Mouse (Mus musculus): Measurements from ENCODE around the gene Ldlrad3. TPM values are rescaled to one million over a fixed set of nuclear protein-coding genes. Genes with fewer than 3 reads are reported as not detected.

Ldlrad3 gene
- polyA plus RNA-seq, 1 experiment from 2014 or later: 14.6 TPM

- no peaks in the 10 kb centered on the region for H3K36me3 ChIP-seq (ENCODE audit: insufficient read depth, low read length)
- H3K27ac ChIP-seq (ENCODE audit: low read length): no peak overlapping the region
- WGBS: 39% methylated on average over 15 of the region's 15 CpGs
- H3K27me3 ChIP-seq (replicated peaks; ENCODE audit: insufficient read depth, low read length): no peaks in the 10 kb centered on the region
- no peak overlapping the region for H3K4me3 ChIP-seq (ENCODE audit: low read depth, low read length)
- TF ChIP-seq EP300 (IDR thresholded peaks at IDR 0.05): no peak
- no peak for TF ChIP-seq CTCF (IDR thresholded peaks at IDR 0.05)
- ATAC-seq (no peak), DNase-seq (ENCODE audit: low spot score) (peak; percentile 26)
- no peak overlapping the region for H3K4me2 ChIP-seq (replicated peaks; ENCODE audit: low read depth, low read length)
- H3K9ac ChIP-seq (replicated peaks; ENCODE audit: low read depth): no peak overlapping the region
- H3K4me1 ChIP-seq (ENCODE audit: insufficient read depth, low read depth, low read length): peaks cover 17% of the 10 kb centered on the region
- no peaks in the 10 kb centered on the region for H3K9me3 ChIP-seq (ENCODE audit: low read length)
These were observed 67.2 kb downstream of the Ldlrad3 start for GRCm38 (mm10) chr2:102118988-102119460.

GRCm38 (mm10) chr2:102117402-102117760, 68.8 kb downstream of the Ldlrad3 start:
- no peaks in the 10 kb centered on the region for H3K27me3 ChIP-seq (replicated peaks; ENCODE audit: insufficient read depth, low read length)
- 37% methylated on average over 6 of the region's 6 CpGs for WGBS
- no peak overlapping the region for H3K4me3 ChIP-seq (ENCODE audit: low read depth, low read length)
- DNase-seq (ENCODE audit: low spot score) (no peak), ATAC-seq (no peak)
- H3K9me3 ChIP-seq (ENCODE audit: low read length): no peaks in the 10 kb centered on the region
- no peak overlapping the region for H3K4me2 ChIP-seq (replicated peaks; ENCODE audit: low read depth, low read length)
- H3K9ac ChIP-seq (replicated peaks; ENCODE audit: low read depth): no peak overlapping the region
- TF ChIP-seq CTCF (IDR thresholded peaks at IDR 0.05) (no peak), EP300 (IDR thresholded peaks at IDR 0.05) (no peak)
- peaks cover 17% of the 10 kb centered on the region for H3K4me1 ChIP-seq (ENCODE audit: insufficient read depth, low read depth, low read length)
- H3K36me3 ChIP-seq (ENCODE audit: insufficient read depth, low read length): no peaks in the 10 kb centered on the region
- peak overlapping the region; percentile 66 for H3K27ac ChIP-seq (ENCODE audit: low read length)

GRCm38 (mm10) chr2:102116521-102117401, 69.4 kb downstream of the Ldlrad3 start:
- H3K4me2 ChIP-seq (replicated peaks; ENCODE audit: low read depth, low read length): no peak overlapping the region
- DNase-seq (ENCODE audit: low spot score) (peak; percentile 72), ATAC-seq (peak; percentile 66)
- no peak overlapping the region for H3K9ac ChIP-seq (replicated peaks; ENCODE audit: low read depth)
- H3K4me1 ChIP-seq (ENCODE audit: insufficient read depth, low read depth, low read length): peaks cover 17% of the 10 kb centered on the region
- peak overlapping the region; percentile 66 for H3K27ac ChIP-seq (ENCODE audit: low read length)
- TF ChIP-seq CTCF (IDR thresholded peaks at IDR 0.05) (no peak), EP300 (IDR thresholded peaks at IDR 0.05) (0 out of 2 replicates have a peak, but pooled peaks have one; percentile 35)
- H3K9me3 ChIP-seq (ENCODE audit: low read length): no peaks in the 10 kb centered on the region
- WGBS: 15% methylated on average over 9 of the region's 9 CpGs
- H3K4me3 ChIP-seq (ENCODE audit: low read depth, low read length): no peak overlapping the region
- H3K36me3 ChIP-seq (ENCODE audit: insufficient read depth, low read length): no peaks in the 10 kb centered on the region
- no peaks in the 10 kb centered on the region for H3K27me3 ChIP-seq (replicated peaks; ENCODE audit: insufficient read depth, low read length)

DNA sequence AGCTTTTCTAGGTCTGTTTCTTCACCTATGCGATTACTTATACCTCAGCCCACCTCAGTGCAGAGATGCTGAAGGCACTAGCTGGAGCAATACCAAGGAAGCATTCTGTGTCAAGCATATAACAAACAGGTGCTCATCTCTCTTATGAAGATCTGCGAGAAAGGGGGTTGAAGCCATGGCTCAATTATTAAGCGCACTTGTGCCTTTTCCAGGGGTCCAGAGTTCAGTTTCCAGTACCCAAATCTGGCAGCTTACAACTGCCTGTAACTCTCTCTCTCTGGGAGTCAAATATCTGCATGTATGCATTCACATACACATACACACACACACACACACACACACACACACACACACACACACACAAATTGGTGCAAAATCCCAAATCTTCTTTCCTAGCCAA, 72.4 kb downstream of the Ldlrad3 start:
- Histone ChIP-seq H3K9ac (replicated peaks; ENCODE audit: low read depth) (no peak overlapping the region), H3K36me3 (ENCODE audit: insufficient read depth, low read length) (no peaks in the 10 kb centered on the region), H3K4me2 (replicated peaks; ENCODE audit: low read depth, low read length) (no peak overlapping the region), H3K9me3 (ENCODE audit: low read length) (no peaks in the 10 kb centered on the region), H3K4me3 (ENCODE audit: low read depth, low read length) (no peak overlapping the region), H3K27me3 (replicated peaks; ENCODE audit: insufficient read depth, low read length) (no peaks in the 10 kb centered on the region), H3K4me1 (ENCODE audit: insufficient read depth, low read depth, low read length) (peaks cover 13% of the 10 kb centered on the region), H3K27ac (ENCODE audit: low read length) (peak overlapping the region; percentile 22; the same call in 1 of the 2 replicates)
- no peak for ATAC-seq
- DNase-seq (ENCODE audit: low spot score): no peak
- 86% methylated on average over 3 of the region's 3 CpGs for WGBS
- TF ChIP-seq EP300 (IDR thresholded peaks at IDR 0.05): no peak
- TF ChIP-seq CTCF (IDR thresholded peaks at IDR 0.05): no peak

- no peak overlapping the region; the same call in 1 of the 2 replicates for H3K4me2 ChIP-seq (replicated peaks; ENCODE audit: low read depth, low read length)
- peak overlapping the region; percentile 60; the same call in 1 of the 2 replicates for H3K27ac ChIP-seq (ENCODE audit: low read length)
- DNase-seq (ENCODE audit: low spot score): peak; percentile 62
- peak; percentile 69 for ATAC-seq
- no peaks in the 10 kb centered on the region for H3K27me3 ChIP-seq (replicated peaks; ENCODE audit: insufficient read depth, low read length)
- 42% methylated on average over 10 of the region's 12 CpGs for WGBS
- TF ChIP-seq EP300 (IDR thresholded peaks at IDR 0.05) (no peak), CTCF (IDR thresholded peaks at IDR 0.05) (no peak)
- H3K4me1 ChIP-seq (ENCODE audit: insufficient read depth, low read depth, low read length): peaks cover 13% of the 10 kb centered on the region
- no peaks in the 10 kb centered on the region for H3K36me3 ChIP-seq (ENCODE audit: insufficient read depth, low read length)
- no peaks in the 10 kb centered on the region for H3K9me3 ChIP-seq (ENCODE audit: low read length)
- no peak overlapping the region for H3K9ac ChIP-seq (replicated peaks; ENCODE audit: low read depth)
- H3K4me3 ChIP-seq (ENCODE audit: low read depth, low read length): no peak overlapping the region
These were observed 72.9 kb downstream of the Ldlrad3 start for GRCm38 (mm10) chr2:102113323-102113722.

GRCm38 (mm10) chr2:102111906-102112499, 74.2 kb downstream of the Ldlrad3 start:
- peak; percentile 32 for DNase-seq (ENCODE audit: low spot score)
- Histone ChIP-seq H3K4me2 (replicated peaks; ENCODE audit: low read depth, low read length) (no peak overlapping the region), H3K9ac (replicated peaks; ENCODE audit: low read depth) (no peak overlapping the region), H3K27ac (ENCODE audit: low read length) (peak overlapping the region; percentile 51), H3K4me3 (ENCODE audit: low read depth, low read length) (no peak overlapping the region), H3K4me1 (ENCODE audit: insufficient read depth, low read depth, low read length) (peaks cover 11% of the 10 kb centered on the region), H3K36me3 (ENCODE audit: insufficient read depth, low read length) (no peaks in the 10 kb centered on the region), H3K27me3 (replicated peaks; ENCODE audit: insufficient read depth, low read length) (no peaks in the 10 kb centered on the region), H3K9me3 (ENCODE audit: low read length) (no peaks in the 10 kb centered on the region)
- TF ChIP-seq CTCF (IDR thresholded peaks at IDR 0.05) (no peak), EP300 (IDR thresholded peaks at IDR 0.05) (peak; percentile 90)
- peak; percentile 63 for ATAC-seq
- WGBS: 57% methylated on average over 13 of the region's 13 CpGs
